Mouse (Mus musculus) lung, embryonic 16.5 days (tissue): Measurements from ENCODE around the gene 6030408B16Rik. TPM values are rescaled to one million over a fixed set of nuclear protein-coding genes. Genes with fewer than 3 reads are reported as not detected.
A peak's percentile ranks its signal among the peaks of the same experiment; 100 is the strongest.

Experiments
- ATAC-seq: fragments of 200-750 bp; cut with Nextera tagmentation; 2 replicates; pipeline ENCODE4 v1.8.0; 2017; ENCODE audit warnings: low read depth, mild to moderate bottlenecking, moderate library complexity
- H3K27ac ChIP-seq: fragments of 300-500 bp; sonication (generic); 2 replicates; pipeline ENCODE4 v1.5.1; 2014; ENCODE audit warnings: mild to moderate bottlenecking, control low read depth, low read length
- H3K27me3 ChIP-seq: fragments of 300-500 bp; sonication (generic); 2 replicates; pipeline ENCODE4 v1.6.1; 2014; ENCODE audit warnings: low read depth, low read length, mixed read lengths; ENCODE audit not compliant: control insufficient read depth, insufficient read depth
- H3K36me3 ChIP-seq: fragments of 300-500 bp; sonication (generic); 2 replicates; pipeline ENCODE4 v1.6.1; 2014; ENCODE audit warnings: low read length; ENCODE audit not compliant: control insufficient read depth, insufficient read depth
- H3K4me1 ChIP-seq: fragments of 300-500 bp; sonication (generic); replicated peaks from 2 replicates; pipeline ENCODE4 v1.6.1; 2014; ENCODE audit warnings: low read length, mixed read lengths; ENCODE audit not compliant: control insufficient read depth, insufficient read depth
- H3K4me2 ChIP-seq: fragments of 300-500 bp; sonication (generic); 2 replicates; pipeline ENCODE4 v1.6.1; 2014; ENCODE audit warnings: low read depth, low read length, control low read depth
- H3K4me3 ChIP-seq: fragments of 300-500 bp; sonication (generic); 2 replicates; pipeline ENCODE4 v1.5.1; 2014; ENCODE audit warnings: mild to moderate bottlenecking, low read length, control low read depth
- H3K9ac ChIP-seq: fragments of 300-500 bp; sonication (generic); 2 replicates; pipeline ENCODE4 v1.6.1; 2014; ENCODE audit warnings: low read length, control low read depth
- H3K9me3 ChIP-seq: fragments of 300-500 bp; sonication (generic); 2 replicates; pipeline ENCODE4 v1.6.1; 2016; ENCODE audit warnings: low read length; ENCODE audit not compliant: control insufficient read depth
- whole genome bisulfite sequencing: fragments of 180-500 bp; shearing (Covaris S2); extraction: QIAGEN DNeasy Blood & Tissue Kit; methylation state at CpG from one replicate; pipeline ENCODE4 v1.1.7; 2014; 5-methylcytosine and 5-hydroxymethylcytosine counted together
- polyA plus RNA-seq: library from polyadenylated mRNA; unstranded; fragments of >200 nt; fragmentation: Nextera tagmentation; extraction: Ambion mirVana; gene quantifications from 2 replicates; pipeline ENCODE4 v1.2.1, GENCODE M21; 2015

6030408B16Rik gene
- polyA plus RNA-seq, 1 experiment from 2014 or later: 57.2 TPM

GRCm38 (mm10) chr15:101253886-101254795, 38.9 kb upstream of the 6030408B16Rik start, which contains the start of gene Nr4a1:
TSS of gene Nr4a1 (plus strand) at chr15:101254269.
- Histone ChIP-seq H3K4me1 (peaks cover 4% of the 10 kb centered on the region), H3K27me3 (no peaks in the 10 kb centered on the region), H3K27ac (peak within 1 kb of the TSS; percentile 50; the same call in 1 of the 2 replicates), H3K4me3 (peak within 1 kb of the TSS; percentile 68), H3K9ac (peak within 1 kb of the TSS; percentile 90), H3K9me3 (no peaks in the 10 kb centered on the region), H3K36me3 (no peaks in the 10 kb centered on the region), H3K4me2 (peak within 1 kb of the TSS; percentile 94)
- WGBS: under 1% methylated on average over 76 of the region's 82 CpGs
- peak; percentile 85 for ATAC-seq

GRCm38 (mm10) chr15:101255842-101256462, 37.1 kb upstream of the 6030408B16Rik start:
- H3K9ac ChIP-seq: no peak overlapping the region
- no peaks in the 10 kb centered on the region for H3K9me3 ChIP-seq
- no peak for ATAC-seq
- peaks cover 16% of the 10 kb centered on the region for H3K4me1 ChIP-seq
- H3K4me2 ChIP-seq: no peak overlapping the region
- no peaks in the 10 kb centered on the region for H3K27me3 ChIP-seq
- H3K4me3 ChIP-seq: no peak overlapping the region
- H3K36me3 ChIP-seq: no peaks in the 10 kb centered on the region
- 79% methylated on average over 7 of the region's 7 CpGs for WGBS
- no peak overlapping the region for H3K27ac ChIP-seq

DNA sequence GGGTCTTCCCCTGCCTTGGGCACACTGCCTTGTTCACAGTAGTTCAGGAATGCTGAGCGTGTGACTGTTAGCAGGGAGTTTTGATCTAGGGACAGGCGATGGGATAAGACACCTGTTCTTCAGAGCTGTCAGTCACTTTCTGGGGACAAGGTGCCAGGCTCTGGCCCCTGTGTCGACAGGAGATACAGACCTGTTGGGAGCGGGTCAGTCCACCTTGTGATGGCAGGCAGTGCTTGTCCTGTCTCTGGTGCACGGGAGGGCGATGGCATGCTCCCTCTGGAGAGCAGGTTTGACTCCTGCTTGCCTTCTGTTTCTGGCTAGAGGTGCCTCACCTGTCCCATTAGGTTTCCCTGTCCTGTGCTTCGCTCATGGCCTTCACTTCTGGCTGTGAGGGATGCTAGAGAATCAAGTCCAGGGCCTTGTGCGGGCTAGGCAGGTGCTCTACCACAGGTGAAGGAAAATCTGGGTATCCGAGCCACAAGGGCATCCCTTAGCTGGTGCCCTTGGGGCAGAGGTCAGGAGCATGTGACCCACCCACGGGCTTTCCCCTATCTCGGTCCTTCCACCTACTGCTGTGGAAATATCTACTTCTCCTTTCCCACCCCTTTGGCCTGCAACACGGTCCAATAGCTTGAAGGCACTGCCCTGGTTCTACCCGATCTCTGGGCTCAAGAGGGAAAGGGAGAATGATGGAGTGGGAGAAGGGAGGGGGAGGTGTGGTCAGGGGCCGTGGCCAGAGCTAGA, 36.4 kb upstream of the 6030408B16Rik start:
- Histone ChIP-seq H3K9ac (no peak overlapping the region), H3K4me3 (no peak overlapping the region), H3K27me3 (no peaks in the 10 kb centered on the region), H3K27ac (no peak overlapping the region), H3K4me1 (peaks cover 23% of the 10 kb centered on the region), H3K36me3 (no peaks in the 10 kb centered on the region), H3K9me3 (no peaks in the 10 kb centered on the region), H3K4me2 (no peak overlapping the region)
- no peak for ATAC-seq
- 67% methylated on average over 14 of the region's 14 CpGs for WGBS

DNA sequence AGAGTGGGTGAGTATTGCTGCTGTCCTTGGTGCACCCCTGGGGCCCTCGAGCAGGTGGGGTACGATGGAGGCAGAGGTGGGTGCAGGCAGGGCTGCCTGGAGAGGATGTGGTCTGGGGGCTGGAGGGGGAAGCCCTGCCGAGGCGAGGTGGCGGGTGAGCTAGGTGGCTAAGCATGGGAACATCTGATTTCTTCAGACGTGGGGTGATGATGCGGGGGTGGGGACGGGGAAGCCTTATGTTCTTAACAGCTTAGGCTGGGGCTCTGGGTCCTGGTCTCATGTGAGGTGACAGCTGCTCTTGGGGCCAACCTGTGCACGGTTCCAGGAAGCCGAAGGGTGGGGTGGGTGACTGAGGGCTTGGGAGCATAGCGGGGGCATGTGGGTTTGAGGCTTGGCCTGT, 34.6 kb upstream of the 6030408B16Rik start:
- no peak overlapping the region for H3K27ac ChIP-seq
- H3K9me3 ChIP-seq: no peaks in the 10 kb centered on the region
- no peak for ATAC-seq
- H3K27me3 ChIP-seq: no peaks in the 10 kb centered on the region
- no peak overlapping the region for H3K9ac ChIP-seq
- no peaks in the 10 kb centered on the region for H3K36me3 ChIP-seq
- no peak overlapping the region for H3K4me2 ChIP-seq
- H3K4me3 ChIP-seq: no peak overlapping the region
- 83% methylated on average over 11 of the region's 11 CpGs for WGBS
- peaks cover 29% of the 10 kb centered on the region for H3K4me1 ChIP-seq

DNA sequence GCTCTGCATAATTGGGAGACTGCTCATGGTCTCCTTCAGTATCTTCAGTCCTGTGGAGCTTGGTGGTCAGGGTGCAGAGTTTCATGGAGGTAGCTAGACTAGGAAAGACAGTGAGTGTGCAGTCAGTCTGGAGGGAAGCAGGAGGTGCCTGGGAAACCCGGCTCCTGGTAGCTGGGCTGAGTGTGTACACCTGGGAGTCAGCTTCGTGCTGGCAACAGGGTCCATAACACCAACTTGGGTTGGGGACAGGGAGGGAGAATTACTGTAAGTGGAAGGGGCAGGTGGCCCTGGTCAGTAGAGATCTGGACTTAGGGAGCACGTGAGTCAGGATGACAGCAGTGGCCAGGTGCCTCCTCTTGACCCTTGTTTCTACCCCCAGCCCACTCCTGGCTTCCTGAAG, 33.1 kb upstream of the 6030408B16Rik start:
- H3K9me3 ChIP-seq: no peaks in the 10 kb centered on the region
- H3K27ac ChIP-seq: peak overlapping the region; percentile 97
- no peak for ATAC-seq
- no peaks in the 10 kb centered on the region for H3K36me3 ChIP-seq
- H3K27me3 ChIP-seq: no peaks in the 10 kb centered on the region
- peak overlapping the region; percentile 15; the same call in 1 of the 2 replicates for H3K9ac ChIP-seq
- WGBS: 72% methylated on average over 3 of the region's 3 CpGs
- no peak overlapping the region for H3K4me2 ChIP-seq
- no peak overlapping the region for H3K4me3 ChIP-seq
- peaks cover 25% of the 10 kb centered on the region for H3K4me1 ChIP-seq

DNA sequence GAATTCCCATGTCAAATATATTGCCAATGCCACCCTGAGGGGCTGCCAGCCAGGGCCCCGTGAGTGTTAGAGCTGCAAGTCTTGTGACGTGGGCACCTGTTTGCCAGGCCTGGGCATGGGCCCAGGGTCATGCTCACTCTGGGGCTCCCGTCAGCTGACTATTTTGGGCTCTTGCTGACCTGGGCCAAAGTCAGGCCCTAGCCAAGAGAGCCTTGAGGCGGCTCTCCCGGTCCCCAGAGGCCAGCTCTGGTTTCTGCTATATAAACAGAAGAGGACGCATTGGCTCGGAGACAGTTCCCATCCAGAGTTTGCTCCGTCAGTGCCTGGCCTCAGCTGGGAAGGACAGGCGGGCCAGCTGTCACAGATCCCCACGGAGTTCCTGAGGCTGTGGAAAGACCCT, 32.6 kb upstream of the 6030408B16Rik start:
- H3K9ac ChIP-seq: peak overlapping the region; percentile 15; the same call in 1 of the 2 replicates
- H3K9me3 ChIP-seq: no peaks in the 10 kb centered on the region
- peaks cover 25% of the 10 kb centered on the region for H3K4me1 ChIP-seq
- no peaks in the 10 kb centered on the region for H3K27me3 ChIP-seq
- H3K36me3 ChIP-seq: no peaks in the 10 kb centered on the region
- ATAC-seq: peak; percentile 69
- 27% methylated on average over 10 of the region's 10 CpGs for WGBS
- H3K27ac ChIP-seq: peak overlapping the region; percentile 97
- 0 out of 2 replicates have a peak overlapping the region, but pooled peaks have one; percentile 24 for H3K4me2 ChIP-seq
- no peak overlapping the region for H3K4me3 ChIP-seq

DNA sequence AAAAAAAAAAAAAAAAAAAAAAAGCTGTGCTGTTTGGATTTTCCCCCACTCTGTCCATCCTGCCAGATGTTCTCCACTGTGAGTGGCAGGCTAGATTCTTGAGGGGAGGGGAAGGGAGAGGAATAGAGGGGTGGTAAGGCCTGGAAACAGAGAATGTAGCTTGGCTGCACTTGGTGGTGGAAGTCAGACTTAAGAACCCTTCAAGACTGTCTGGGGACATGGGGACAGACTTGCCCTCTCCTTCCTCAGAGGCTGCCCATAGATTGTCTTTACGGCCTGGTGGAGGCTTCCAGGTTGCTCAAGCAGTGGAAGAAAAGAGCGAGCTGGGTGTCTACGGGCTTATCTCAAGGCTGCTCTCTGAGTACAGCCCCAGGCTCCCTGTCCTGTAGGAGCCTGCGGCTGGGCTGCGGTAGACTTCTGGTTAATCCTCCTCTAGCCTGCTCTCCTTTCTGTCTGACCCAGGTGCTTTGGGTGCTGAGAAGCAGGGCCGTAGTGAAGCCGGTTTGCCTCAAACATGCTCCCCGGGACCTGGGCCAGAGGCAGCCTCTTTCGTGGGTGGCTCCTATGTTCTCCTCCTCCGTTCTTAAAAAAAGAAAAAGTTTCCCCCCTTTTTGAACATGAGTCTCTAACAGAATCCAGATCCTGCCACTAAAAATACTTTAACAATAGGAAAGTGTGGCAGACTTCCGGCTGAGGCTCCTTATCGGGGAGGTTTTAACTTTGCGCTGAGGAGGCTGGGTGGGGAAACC, 32.0 kb upstream of the 6030408B16Rik start:
- no peak overlapping the region for H3K4me3 ChIP-seq
- peak overlapping the region; percentile 51 for H3K9ac ChIP-seq
- no peaks in the 10 kb centered on the region for H3K9me3 ChIP-seq
- peaks cover 31% of the 10 kb centered on the region for H3K4me1 ChIP-seq
- peak overlapping the region; percentile 24; the same call in 1 of the 2 replicates for H3K4me2 ChIP-seq
- H3K27ac ChIP-seq: peak overlapping the region; percentile 97
- H3K36me3 ChIP-seq: no peaks in the 10 kb centered on the region
- H3K27me3 ChIP-seq: no peaks in the 10 kb centered on the region
- WGBS: 42% methylated on average over 13 of the region's 13 CpGs
- peak; percentile 56 for ATAC-seq

GRCm38 (mm10) chr15:101262502-101262901, 30.5 kb upstream of the 6030408B16Rik start:
- 67% methylated on average over 5 of the region's 5 CpGs for WGBS

More at GRCm38 (mm10) chr15:101262502-101262901, 30.5 kb upstream of the 6030408B16Rik start:
- H3K9ac ChIP-seq: no peak overlapping the region
- no peaks in the 10 kb centered on the region for H3K27me3 ChIP-seq
- ATAC-seq: no peak; the same call in 1 of the 2 replicates
- H3K4me2 ChIP-seq: no peak overlapping the region
- no peaks in the 10 kb centered on the region for H3K36me3 ChIP-seq
- peak overlapping the region; percentile 97 for H3K27ac ChIP-seq
- peaks cover 38% of the 10 kb centered on the region for H3K4me1 ChIP-seq
- H3K4me3 ChIP-seq: no peak overlapping the region
- no peaks in the 10 kb centered on the region for H3K9me3 ChIP-seq
